Mouse (Mus musculus) mature B cell (primary cell): ENCODE data around the gene Rbm39.
"Not testable (repeated sequence)": the region's sequence is repeated elsewhere in the genome, so short reads cannot be mapped to it uniquely, and the experiment has no call there.

Source experiments
- in situ Hi-C: fragments of 300-500 bp; cut with MboI; formaldehyde crosslinking; loops from 2 replicates; pipeline ENCODE4 v1.14.3; 2019

Gene Rbm39

DNA sequence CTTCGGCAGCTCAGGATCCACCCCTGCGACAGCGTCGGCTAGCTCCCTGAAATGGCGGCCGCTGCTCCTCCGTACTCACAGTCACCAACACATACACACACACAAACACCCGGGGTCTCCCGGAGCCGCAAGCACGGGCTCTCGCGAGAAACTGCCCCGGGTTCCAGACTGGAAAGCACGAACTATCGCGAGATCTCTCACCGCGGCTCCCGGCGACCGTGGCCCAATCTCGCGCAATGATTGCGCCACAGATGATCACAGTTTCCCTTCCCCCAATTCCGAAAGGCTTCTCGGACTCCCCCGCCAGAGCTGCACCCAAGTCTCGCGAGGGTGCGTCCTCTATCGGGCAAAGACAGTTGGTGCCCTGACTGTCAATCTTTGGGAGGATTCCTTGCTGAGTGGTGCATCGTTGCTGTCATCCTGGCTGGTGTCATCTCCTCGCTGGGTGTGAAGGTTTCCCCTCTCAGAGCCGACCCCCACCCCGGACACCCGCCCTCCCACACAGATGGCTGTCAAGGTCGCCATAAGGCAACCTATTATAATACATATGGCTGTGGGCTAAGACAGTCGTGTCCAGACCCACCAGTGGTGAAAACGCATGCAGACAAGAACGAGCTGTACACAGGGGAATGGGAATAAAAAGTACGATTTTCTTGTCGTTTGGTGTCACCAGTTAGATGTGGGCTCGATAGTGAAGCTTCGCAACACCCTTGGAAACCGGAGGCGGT, at the start of gene Rbm39:
TSS of gene Rbm39 (minus strand) at position 145 of the 728 bp plus-strand sequence.
- in situ Hi-C loops: no loop called here

DNA sequence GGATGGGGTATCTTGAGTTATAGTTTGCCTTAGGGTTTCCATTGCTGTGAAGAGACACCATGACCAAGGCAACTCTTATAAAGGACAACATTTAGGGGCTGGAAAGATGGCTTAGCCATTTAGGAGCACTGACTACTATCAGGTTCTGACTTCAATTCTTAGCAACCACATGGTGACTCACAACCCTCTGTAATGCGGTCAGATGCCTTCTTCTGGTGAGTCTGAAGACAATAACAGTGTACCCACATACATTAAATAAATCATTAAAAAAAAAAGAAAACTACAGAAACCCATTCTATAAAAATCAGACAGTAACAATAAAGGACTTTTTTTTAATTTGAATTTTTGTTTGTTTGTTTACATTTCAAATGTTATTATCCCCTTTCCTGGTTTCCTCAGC, 49.1 kb upstream of the Rbm39 start:
- in situ Hi-C loops: no loop called here

DNA sequence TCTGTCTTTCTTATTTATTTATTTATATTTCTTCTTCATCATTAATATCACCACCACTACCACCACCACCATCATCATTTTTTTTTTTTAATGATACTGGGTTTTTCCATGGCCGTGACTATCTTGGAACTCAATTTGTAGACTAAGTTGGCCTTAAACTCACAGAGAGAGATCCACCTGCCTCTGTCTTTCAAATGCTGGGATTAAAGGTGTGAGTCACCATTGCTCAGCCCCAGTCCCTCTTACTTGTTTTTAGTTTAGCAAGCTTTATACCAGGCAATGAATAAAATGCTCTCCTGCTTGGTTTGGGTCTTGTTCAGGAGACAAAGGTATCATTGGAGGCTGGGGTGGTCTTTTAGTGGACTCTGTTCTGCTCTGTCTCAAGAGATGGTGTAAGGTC, 47.7 kb upstream of the Rbm39 start:
- in situ Hi-C loops: no loop called here

DNA sequence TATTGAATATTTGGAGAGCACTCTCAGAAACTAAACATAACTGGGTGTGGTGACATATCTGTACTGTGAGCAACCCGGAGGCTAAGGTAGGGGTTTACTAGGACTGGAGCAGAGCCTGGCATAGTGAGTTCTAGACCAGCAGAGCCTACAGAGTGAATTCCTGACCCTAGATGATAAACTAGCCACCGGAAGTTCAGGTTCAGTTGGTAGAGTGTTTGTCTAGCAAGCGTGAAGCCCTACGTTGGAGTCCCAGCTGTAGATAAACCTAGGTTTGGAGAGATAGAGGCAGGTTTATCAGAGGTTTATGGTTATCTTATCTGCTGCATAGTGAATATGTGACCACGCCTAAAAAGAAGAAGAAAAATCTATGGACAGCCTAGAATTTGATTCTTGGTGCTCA, 44.0 kb upstream of the Rbm39 start:
- in situ Hi-C loops: no loop called here

DNA sequence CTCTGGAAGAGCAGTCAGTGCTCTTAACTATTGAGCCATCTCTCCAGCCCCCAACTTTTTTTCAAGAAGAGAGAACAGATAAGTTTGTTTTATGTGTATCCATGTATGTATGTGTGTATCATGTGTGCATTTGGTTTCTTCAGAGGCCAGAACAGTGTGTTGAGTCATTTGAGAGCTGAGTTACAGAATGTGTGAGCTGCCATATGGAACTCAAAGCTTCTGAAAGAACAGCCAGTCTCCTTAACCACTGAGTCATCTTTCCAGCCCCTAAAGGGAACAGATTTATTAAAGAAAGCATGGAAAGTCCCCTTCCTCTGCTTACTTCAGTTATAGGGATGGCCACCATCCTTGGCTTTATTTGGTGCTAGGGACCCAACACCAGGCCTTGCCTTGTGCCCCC, 42.1 kb upstream of the Rbm39 start:
- in situ Hi-C loops: no loop called here

DNA sequence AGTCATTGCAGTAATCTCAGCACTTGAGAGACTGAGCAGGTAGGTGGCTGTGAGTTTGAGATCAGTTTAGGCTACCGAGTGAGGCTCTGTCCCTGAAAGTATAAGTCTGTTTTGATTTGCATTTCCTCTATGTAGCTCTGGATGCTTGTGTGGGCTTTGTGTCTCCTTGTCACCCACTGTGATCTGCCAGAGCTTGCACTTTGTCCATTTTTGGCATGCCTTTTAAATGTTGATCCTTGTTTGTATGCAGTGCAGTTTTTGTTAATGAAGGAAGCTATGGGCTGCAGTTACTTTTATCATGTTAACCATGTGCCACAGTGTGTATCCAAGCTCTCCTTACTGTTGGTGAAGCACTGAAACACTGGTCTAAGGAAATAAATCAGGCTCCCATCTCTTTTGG, 37.7 kb upstream of the Rbm39 start:
- in situ Hi-C loops: no loop called here

DNA sequence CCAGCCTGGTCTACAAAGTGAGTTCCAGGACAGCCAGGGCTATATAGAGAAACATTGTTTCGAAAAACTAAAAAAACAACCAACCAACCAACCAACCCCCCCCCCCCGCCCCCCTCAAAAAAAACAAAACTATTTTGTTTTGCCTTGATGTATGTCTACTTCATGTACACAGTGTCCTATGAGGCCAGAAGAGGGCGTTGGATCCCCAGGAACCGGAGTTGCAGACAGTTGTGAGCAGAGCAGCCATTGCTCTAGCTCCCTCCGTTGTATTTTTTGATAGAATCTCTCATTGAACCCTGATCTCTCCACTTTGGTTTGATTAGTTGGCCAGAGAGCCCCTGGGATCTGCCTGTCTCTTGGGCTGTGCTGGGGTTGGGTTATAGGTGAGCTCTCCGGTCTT, 23.9 kb upstream of the Rbm39 start:
- in situ Hi-C loops: no loop called here

DNA sequence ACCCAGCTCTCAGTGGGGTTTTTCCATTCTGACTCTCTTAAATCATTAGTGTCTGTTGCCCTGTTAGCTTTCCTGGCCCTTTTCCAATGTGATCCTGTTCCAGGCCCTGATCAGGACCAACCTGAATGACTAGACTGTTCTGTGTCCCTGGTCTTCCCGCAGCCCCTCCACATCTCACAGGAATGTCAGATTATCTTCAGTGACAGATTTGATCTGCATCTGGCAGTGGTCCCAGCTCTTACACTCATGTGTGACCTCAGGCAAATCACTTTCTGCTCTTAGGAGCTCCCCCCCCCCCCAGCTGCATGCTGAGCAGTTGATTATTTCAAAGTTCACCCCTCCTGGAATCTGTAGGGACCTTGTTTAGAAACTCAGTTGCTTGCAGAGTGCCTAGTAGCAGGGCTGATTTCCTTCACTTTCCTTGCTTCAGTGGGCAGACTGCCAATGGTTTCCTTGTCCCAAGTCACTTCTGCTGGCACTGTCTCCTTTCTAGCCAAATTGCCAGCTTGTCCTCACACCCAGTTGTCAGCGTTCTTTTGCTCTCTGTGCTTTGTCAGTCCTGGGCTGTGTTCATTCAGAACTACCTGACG, 22.9 kb upstream of the Rbm39 start:
- in situ Hi-C loops: no loop called here

DNA sequence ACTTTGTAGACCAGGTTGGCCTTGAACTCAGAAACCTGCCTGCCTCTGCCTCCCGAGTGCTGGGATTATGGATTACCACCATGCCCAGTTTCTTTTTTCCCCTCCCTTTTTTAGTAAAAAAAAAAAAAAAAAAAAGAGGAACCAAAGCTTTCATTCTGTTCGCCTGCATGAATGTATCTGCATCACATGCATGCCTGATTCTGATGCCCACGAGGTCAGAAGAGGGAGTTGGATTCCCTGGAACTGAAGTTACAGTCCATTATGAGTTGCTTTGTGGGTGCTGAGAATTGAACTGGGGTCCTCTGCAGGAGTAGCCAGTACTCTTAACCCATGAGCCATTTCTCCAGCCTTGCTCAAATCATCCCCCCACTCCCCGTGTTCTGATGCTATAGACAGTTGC, 21.4 kb upstream of the Rbm39 start:
- in situ Hi-C loops: no loop called here

DNA sequence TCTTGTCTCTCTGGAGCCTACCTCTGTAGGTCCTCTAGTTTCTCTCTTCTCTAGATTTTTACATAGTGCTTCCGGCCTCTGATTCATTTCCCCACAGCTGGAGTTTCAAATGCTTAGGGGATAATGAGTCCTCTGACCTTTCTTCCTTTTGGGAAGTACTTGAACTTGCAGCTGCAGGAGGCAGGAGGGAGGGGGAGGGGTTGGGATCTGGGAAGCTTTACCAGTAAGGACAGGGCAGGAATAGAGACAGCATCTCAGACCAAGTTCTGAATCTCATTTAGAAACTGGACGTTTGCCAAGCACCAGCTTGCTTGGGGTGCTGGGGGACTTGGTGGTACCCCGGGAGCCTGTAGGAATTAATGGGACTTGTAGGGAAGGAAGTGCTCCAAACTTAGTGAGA, 19.9 kb upstream of the Rbm39 start:
- in situ Hi-C loops: no loop called here

DNA sequence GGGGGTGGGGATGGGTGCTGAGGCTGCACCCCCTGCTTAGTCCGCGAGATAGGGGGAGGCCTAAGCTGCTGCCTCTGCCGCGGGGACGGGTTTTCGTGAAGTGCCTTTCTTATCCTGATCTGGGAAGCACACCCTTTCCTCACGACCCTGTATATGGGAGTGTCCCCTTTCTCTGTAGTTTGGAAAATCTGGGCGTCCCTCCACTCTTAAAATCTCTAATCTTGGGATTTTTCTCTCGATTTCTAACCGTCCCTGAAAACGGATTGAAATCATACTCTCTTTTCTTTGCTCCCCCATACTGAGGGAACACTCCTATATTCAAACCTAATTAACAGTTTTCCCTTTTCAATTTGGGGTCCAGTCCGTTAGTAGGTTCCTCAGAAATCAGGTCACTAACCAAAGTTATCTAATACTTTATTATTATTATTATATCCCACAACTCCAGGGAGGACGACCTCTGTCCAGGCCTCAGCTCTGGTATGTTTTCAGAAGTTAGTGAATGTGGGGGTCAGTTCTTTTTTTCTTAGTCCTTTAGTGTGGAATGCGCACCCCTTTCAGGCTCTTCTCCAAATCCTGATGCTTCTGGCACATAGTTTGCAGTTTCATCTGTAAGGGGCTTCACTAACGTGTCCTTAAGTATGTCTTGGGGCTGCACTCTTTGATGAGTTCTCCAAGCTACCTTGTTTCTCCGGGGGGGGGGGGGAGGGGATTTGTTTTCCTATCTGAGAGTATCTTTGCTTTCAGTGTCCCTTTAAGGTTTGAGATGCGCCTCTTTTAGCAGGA, 17.3 kb upstream of the Rbm39 start:
- in situ Hi-C loops: no loop called here

DNA sequence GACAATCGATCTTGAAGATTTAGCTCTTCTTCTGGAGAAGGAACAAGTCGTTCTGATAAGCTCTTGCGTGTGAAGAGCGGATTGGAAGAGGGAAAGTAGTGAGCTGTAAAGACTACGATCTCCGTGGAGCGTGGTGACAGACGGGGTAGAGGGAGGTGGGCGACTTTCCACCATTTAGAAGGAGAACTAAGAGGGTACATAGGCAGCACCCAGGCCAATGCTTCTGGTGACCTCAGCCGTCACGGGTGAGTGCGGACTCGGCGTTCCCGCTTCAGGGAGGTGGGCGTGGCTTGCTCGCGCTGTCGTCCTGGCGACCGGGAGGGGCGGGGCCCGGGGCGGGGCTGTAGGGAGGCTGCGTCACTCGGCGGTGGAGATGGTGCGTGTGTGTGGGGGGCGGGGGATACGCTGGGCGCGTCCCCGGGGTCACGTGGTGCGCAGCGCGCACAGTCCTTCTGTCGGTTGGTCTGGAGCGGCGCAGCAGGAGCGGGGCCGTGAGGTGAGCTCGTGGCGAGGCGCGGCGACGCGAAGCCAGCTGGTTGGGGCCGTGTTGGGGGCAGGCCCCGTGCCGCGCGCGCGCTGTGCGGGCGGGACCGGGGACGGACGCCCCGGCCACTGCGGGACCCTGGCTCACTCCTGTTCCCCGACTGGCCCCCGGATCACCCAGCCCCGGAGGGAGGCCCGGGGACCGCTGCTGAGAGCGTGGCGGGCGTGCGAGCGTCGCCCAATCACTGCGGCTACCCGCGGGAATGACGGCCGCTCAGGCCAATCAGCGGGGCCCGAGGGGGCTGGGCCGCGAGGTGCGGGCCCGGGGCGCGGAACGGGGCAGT, 16.5 kb upstream of the Rbm39 start, which contains the start of gene Phf20:
TSS of gene Phf20 (plus strand) at position 165 of the 827 bp plus-strand sequence.
- in situ Hi-C loops: no loop called here

DNA sequence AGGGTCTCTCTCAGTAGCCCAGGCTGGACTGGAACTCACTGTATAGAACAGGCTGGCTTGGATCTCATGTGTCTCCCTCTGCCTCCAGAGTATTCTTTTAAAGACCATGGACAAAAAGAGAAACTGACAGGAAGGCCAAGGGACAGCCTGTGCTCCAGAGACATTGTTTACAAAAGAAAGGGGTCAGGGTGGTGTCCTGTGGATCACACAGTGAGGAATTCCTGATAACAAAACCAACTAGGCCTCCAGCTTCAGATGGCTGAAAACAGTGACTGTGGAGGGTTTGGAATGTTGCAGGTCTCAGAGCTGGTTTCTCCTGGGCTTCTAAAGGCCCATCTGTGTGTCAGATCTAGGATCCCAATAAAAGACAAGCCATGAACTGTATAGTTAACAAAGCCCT, 14.5 kb upstream of the Rbm39 start:
- in situ Hi-C loops: no loop called here

DNA sequence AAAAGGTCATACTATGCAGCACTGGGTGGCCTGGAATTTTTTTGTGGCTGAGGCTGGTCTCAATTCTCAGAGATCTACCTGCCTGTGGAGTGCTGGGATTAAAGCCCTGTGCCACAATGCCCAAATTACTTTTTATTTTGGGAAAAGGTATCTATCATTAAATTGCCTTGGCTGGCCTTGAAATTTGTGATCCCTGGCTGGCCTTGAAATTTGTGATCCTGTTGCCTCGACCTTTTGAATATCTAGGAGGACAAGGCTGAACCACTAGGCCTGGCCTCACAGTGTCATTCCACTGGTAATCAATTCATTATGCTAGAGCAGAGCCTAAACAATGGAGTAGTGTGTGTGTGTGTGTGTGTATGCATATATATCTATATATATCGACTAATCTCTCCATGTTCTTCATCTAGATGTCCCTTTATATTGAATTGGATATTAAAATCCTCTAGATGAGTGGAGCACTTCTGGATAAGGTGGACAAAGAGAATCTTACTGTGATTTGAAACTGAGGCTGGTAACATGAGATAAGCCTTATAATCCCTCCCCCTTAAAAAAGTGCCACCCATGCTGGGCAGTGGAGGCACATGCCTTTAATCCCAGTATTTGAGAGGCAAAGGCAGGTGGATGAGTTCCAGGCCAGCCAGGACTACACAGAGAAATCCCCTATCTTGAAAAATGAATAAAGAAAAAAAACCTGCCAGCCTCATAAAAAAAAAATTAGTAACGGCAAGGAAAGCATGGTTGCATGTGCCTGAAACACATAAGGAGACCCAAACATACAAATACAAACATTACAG, 13.2 kb upstream of the Rbm39 start:
- in situ Hi-C loops: no loop called here

DNA sequence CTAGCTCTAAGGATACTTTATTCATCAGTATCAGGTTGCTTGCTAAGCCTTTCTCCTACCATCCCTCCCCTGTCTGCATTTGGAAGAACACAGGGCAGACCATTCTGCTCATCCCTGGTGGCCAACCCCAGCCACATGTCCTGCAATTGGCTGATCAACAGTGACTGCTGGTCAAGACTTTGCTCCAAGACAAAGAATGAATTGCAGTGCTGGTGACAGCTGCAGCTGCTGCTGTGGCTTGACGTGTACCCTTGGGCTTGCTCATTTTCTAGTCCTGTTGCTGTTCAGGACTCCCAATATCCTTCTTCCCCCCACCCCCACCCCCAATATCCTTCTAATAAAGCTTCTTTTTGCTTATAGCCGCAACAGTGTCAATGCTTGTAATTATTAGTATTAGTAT, 12.0 kb upstream of the Rbm39 start:
- in situ Hi-C loops: no loop called here

DNA sequence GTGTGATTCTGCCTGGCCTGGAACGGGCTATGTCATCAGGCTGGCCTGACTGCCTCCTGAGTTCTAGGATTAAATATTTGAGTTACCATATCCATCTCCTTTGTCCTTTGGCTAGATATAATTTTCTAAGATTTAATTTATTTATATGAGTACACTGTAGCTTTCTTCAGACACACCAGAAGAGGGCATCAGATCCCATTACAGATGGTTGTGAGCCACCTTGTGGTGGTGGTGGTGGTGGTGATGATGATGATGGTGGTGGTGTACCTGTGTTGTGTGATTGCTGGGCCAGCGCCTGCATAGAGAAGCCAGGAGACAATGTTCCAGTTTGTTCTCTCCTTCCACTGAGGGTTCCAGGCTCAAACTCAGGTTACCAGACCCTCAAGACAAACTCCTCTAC, 11.5 kb upstream of the Rbm39 start:
- in situ Hi-C loops: no loop called here

DNA sequence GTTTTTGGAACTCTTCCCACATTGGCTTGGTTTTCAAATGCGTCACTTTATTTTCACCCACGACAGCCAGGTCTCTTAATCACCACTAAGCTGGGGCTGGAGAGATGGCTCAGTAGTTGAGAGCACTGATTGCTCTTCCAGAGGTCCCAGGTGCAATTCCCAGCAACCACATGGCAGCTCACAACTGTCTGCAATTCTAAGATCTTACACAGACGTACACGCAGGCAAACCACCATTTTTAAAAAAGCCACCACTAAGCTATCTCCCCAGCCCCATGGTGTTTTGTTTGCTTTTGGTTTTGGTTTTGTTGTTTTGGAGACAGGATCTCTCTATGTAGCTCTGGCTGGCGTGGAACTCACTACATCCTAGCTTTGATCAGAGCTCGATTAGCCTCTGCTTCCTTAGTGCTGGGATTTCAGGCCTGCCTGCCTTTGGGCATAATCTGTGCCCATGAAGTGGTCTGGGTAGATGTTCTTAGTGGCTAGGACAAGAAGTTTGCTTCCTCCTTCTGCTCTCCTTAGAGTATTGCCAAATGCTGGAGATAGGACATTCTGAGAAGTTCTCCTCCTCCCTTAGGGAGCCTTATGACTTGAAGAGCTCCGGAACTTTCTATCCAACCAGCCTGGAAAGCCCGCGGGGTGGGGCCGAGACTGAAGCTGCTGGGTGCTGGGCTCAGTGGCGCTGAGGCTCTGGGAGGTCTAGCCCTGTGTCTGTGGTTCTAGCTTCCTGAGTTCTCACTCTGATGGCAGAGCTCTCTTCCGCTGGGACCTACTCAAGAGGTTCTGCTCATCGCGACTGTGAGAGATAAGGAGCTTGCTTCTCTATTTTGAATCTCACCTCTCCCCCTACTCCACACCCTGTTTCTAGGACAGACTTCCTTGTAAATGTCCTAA, 10.2 kb upstream of the Rbm39 start:
- in situ Hi-C loops: no loop called here

DNA sequence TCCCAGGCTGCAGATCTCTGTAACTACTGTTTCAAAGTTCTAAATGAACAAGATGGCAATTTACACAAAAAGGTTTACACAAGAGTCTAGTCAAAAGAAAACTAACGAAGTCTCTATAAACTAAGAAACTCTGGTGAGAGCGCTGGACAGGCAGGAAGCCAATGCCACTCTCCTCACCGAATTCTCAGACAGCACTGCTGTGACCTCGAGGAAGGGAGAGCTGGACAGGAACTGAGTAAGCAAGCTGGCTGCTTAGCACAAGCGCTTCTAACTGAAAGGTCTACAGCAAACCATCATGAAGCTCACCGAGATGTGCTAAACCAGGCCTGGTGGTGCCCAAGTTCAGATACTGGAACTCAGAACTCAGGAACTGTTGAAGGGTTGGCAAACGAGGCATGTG, 9.2 kb upstream of the Rbm39 start:
- in situ Hi-C loops: not testable (repeated sequence)

DNA sequence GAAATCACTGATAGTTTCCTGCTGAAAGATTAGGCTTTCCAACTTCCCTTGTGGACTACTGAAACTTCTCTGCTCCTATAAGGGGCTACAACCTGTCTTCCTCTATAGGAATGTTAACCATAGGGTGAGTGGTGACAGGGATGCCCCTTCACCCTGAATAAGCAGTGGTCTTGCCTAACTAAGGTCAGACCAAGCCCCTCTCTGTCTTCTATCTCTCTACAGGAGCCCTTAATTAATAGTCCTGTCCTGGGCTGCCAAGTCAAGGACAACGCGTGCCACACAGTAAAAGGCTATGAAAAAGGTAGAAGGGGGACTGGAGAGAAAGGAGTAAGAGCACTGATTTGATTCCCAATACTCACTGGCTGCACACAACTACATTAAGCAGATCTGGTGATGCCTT, 1.6 kb upstream of the Rbm39 start:
- in situ Hi-C loops: no loop called here

DNA sequence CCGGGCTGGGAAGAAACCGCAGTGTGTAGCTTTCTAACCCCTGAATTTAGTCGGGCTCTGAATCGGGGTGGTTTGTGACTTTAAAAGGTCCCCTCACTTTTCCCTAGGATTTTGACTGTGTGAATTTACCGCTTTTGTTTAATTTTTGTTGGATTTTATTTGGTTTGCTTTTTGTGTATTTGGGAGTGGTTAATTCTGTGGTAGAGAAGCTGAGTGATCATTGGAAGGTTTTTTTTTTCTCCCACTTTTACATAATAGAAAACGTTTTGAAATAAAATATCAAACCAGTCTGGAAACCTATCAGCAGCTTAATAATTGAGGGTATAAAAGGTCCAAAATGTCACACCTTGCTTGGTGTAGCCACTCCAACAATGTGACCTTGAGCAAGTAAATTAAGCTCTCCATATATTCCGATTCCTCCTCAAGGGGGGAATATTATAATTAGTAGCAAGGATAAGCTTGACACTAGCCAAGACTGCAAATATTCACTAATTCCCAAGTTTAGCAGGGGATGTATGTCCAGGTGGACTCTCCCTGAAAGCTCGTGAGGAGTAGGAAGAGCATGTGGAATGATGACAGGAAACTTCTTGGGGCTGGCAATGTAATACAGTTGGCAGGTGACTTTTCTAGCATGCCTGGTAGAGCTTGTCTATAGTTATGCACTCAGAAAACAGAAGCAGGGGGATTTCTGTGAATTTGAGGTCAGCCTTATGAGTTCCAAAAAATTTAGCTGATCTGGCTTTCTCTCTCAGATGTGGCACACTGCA, 969 bp upstream of the Rbm39 start:
- in situ Hi-C loops: no loop called here
